9 mouse cellular contexts compared by ENCODE assay signal in genomic region chr17:34109038-34109805, GRCm38 (mm10). TPM values are rescaled to one million over a fixed set of nuclear protein-coding genes. Genes with fewer than 3 reads are reported as not detected.
DNase-seq lines count a peak whose midpoint lies in the region; ATAC-seq and TF ChIP-seq lines count a peak whose summit lies in the region.
"Had no signal": no experiment of that assay in that cellular context is flagged by ENCODE, and none has a peak within 500 bp of the region (broad histone marks: within the 10 kb centered on the region; RNA-seq: fewer than 3 reads in every experiment).

No protein-coding gene starts in this region.

- TF ChIP-seq CTCF in MEL (IDR thresholded peaks at IDR 0.05 in 2 of 3, conservative IDR thresholded peaks at IDR 0.05 in 1 of 3; ENCODE audit: control insufficient read depth in 1 of 3, insufficient read depth in 1 of 3, low read depth in 2 of 3, low read length in 3 of 3, poor library complexity in 1 of 3, severe bottlenecking in 1 of 3), result peak in 2 of 3 experiments; percentile 31 to 42; a peak in 4 of 6 replicates

- 77% methylated on average over 14 of the region's 14 CpGs for WGBS in kidney, embryonic 16.5 days
- whole genome bisulfite sequencing in forebrain, embryonic 13.5 days, result 73% methylated on average over 14 of the region's 14 CpGs
- WGBS in midbrain, embryonic 16.5 days, result 72% methylated on average over 14 of the region's 14 CpGs

- H3K79me2 ChIP-seq in MEL (ENCODE audit: control insufficient read depth, insufficient read depth, low read length, poor library complexity), result peaks cover 1% of the 10 kb centered on the region; the same call in 1 of the 2 replicates

- H3K4me2 ChIP-seq in kidney, embryonic 16.5 days (replicated peaks; ENCODE audit: low read depth, low read length), result no peak overlapping the region
- no peak overlapping the region for H3K4me2 ChIP-seq in forebrain, embryonic 13.5 days
- H3K4me2 ChIP-seq in midbrain, embryonic 16.5 days (ENCODE audit: low read length), result no peak overlapping the region

- H3K9me3 ChIP-seq in kidney, embryonic 16.5 days (ENCODE audit: low read length), result peaks cover 2% of the 10 kb centered on the region; the same call in 1 of the 2 replicates
- no peaks in the 10 kb centered on the region for H3K9me3 ChIP-seq in MEL (replicated peaks; ENCODE audit: insufficient read depth, low read length)
- no peaks in the 10 kb centered on the region for H3K9me3 ChIP-seq in forebrain, embryonic 13.5 days (replicated peaks)
- H3K9me3 ChIP-seq in midbrain, embryonic 16.5 days (replicated peaks; ENCODE audit: control insufficient read depth, low read length, poor library complexity, severe bottlenecking), result no peaks in the 10 kb centered on the region

- peaks cover 48% of the 10 kb centered on the region for H3K36me3 ChIP-seq in kidney, embryonic 16.5 days (ENCODE audit: insufficient read depth, low read length)
- H3K36me3 ChIP-seq in MEL (ENCODE audit: control insufficient read depth in 1 of 2, insufficient read depth in 2 of 2, low read length in 2 of 2), result peaks cover 3 to 19% of the 10 kb centered on the region in 2 experiments
- peaks cover 57% of the 10 kb centered on the region for H3K36me3 ChIP-seq in forebrain, embryonic 13.5 days (ENCODE audit: poor library complexity, severe bottlenecking)
- H3K36me3 ChIP-seq in midbrain, embryonic 16.5 days (ENCODE audit: control insufficient read depth, insufficient read depth, low read length), result peaks cover 34% of the 10 kb centered on the region

- no peak overlapping the region for H3K9ac ChIP-seq in kidney, embryonic 16.5 days (replicated peaks; ENCODE audit: low read length)
- no peak overlapping the region for H3K9ac ChIP-seq in MEL (ENCODE audit: control insufficient read depth, low read depth, low read length, poor library complexity, severe bottlenecking)
- H3K9ac ChIP-seq in forebrain, embryonic 13.5 days, result no peak overlapping the region
- H3K9ac ChIP-seq in midbrain, embryonic 16.5 days (ENCODE audit: low read depth, low read length), result no peak overlapping the region

- no peak for TF ChIP-seq RAD21 in MEL (IDR thresholded peaks at IDR 0.05; ENCODE audit: low read depth, low read length)

- no peak for TF ChIP-seq EP300 in MEL (IDR thresholded peaks at IDR 0.05; ENCODE audit: low read depth in 1 of 2, low read length in 2 of 2)

- no peaks in the 10 kb centered on the region for H3K27me3 ChIP-seq in kidney, embryonic 16.5 days (ENCODE audit: insufficient read depth, low read length)
- no peaks in the 10 kb centered on the region for H3K27me3 ChIP-seq in MEL (ENCODE audit: control insufficient read depth in 1 of 2, insufficient read depth in 2 of 2, low read length in 2 of 2)
- no peaks in the 10 kb centered on the region for H3K27me3 ChIP-seq in forebrain, embryonic 13.5 days
- no peaks in the 10 kb centered on the region for H3K27me3 ChIP-seq in midbrain, embryonic 16.5 days (ENCODE audit: control insufficient read depth, insufficient read depth, low read depth, low read length)

- no peak for TF ChIP-seq POLR2A in MEL (IDR thresholded peaks at IDR 0.05; ENCODE audit: control insufficient read depth in 1 of 2, insufficient read depth in 1 of 2, low read depth in 1 of 2, low read length in 2 of 2, poor library complexity in 1 of 2)

- intact Hi-C loops in left cerebral cortex, postnatal 4 days (cut with DNase I), result loop anchor here (10.0 kb wide), 1 partner anchor 56 kb away; no protein-coding TSS in a partner anchor
- intact Hi-C loops in gastrocnemius, postnatal 36 days (cut with DNase I), result no loop called here

- no peak for DNase-seq in kidney, postnatal 10 days
- DNase-seq in MEL (ENCODE audit: low read depth, low spot score), result peak; percentile 56
- no peak for DNase-seq in right cerebral cortex, postnatal 36 days (ENCODE audit: low spot score in 2 of 2)
- DNase-seq in left cerebral cortex, postnatal 4 days, result no peak
- DNase-seq in gastrocnemius, postnatal 36 days, result no peak
- DNase-seq: adrenal gland, postnatal 14 days had no signal

- no peak overlapping the region for H3K27ac ChIP-seq in kidney, embryonic 16.5 days (ENCODE audit: low read length)
- no peak overlapping the region for H3K27ac ChIP-seq in MEL (ENCODE audit: control insufficient read depth, low read depth, low read length)
- peak overlapping the region; percentile 57 for H3K27ac ChIP-seq in forebrain, embryonic 13.5 days
- H3K27ac ChIP-seq in midbrain, embryonic 16.5 days (ENCODE audit: low read length), result 0 out of 2 replicates have a peak overlapping the region, but pooled peaks have one; percentile 30

- no peak overlapping the region for H3K4me3 ChIP-seq in kidney, embryonic 16.5 days (ENCODE audit: low read length)
- no peak overlapping the region for H3K4me3 ChIP-seq in MEL (ENCODE audit: control insufficient read depth in 1 of 2, insufficient read depth in 1 of 2, low read depth in 2 of 2, low read length in 2 of 2)
- no peak overlapping the region; the same call in 1 of the 2 replicates for H3K4me3 ChIP-seq in forebrain, embryonic 13.5 days
- no peak overlapping the region for H3K4me3 ChIP-seq in midbrain, embryonic 16.5 days (ENCODE audit: low read depth, low read length)

- H3K4me1 ChIP-seq in kidney, embryonic 16.5 days (ENCODE audit: insufficient read depth, low read length), result no peaks in the 10 kb centered on the region; the same call in 1 of the 2 replicates
- no peaks in the 10 kb centered on the region for H3K4me1 ChIP-seq in MEL (ENCODE audit: control insufficient read depth in 1 of 2, insufficient read depth in 2 of 2, low read length in 2 of 2)
- peaks cover 14% of the 10 kb centered on the region; the same call in 1 of the 2 replicates for H3K4me1 ChIP-seq in forebrain, embryonic 13.5 days
- no peaks in the 10 kb centered on the region for H3K4me1 ChIP-seq in midbrain, embryonic 16.5 days (ENCODE audit: control insufficient read depth, insufficient read depth, low read length)

- ATAC-seq in kidney, embryonic 16.5 days (ENCODE audit: low FRiP score, low TSS enrichment), result peak; percentile 31; the same call in 1 of the 2 replicates
- ATAC-seq in forebrain, embryonic 13.5 days, result no peak
- ATAC-seq in midbrain, embryonic 16.5 days, result peak; percentile 37; the same call in 1 of the 2 replicates

TF ChIP-seq in MEL, 35 proteins besides CTCF, POLR2A, EP300 and RAD21:
- TF ChIP-seq ELF1 (IDR thresholded peaks at IDR 0.05; ENCODE audit: low read depth, low read length), result no peak
- peak; percentile 21; the same call in 1 of the 2 replicates for TF ChIP-seq SMC3 (IDR thresholded peaks at IDR 0.05; ENCODE audit: low read depth, low read length)
TF ChIP-seq in MEL: peak in this region for 1.

RNA-seq across cellular contexts. Expression of gene H2-DMa, which starts 10.1 kb away (rescaled TPM):
- polyA plus RNA-seq in kidney, embryonic 16.5 days (2015; fragmentation: Nextera tagmentation; extraction: Ambion mirVana), result 18.3 and 19.0 TPM in 2 replicates
- total RNA-seq in MEL (2012; rRNA removed), result 26.1 and 38.3 TPM in 2 replicates
- 10 to 100 TPM in 1 of 2 experiments, not detected in 1; 38.7 TPM for polyA plus RNA-seq in MEL (2012; ENCODE audit: insufficient read depth in 1 of 2, insufficient read length in 2 of 2, low read depth in 1 of 2, low replicate concordance in 2 of 2, missing spikeins in 1 of 2)
- 8.7 and 10.0 TPM in 2 replicates for polyA plus RNA-seq in forebrain, embryonic 13.5 days (2015; fragmentation: Nextera tagmentation; extraction: Ambion mirVana)
- polyA plus RNA-seq in midbrain, embryonic 16.5 days (2015; fragmentation: Nextera tagmentation; extraction: Ambion mirVana), result 22.5 and 22.7 TPM in 2 replicates
- total RNA-seq in left cerebral cortex, postnatal 4 days (2021), result 10 to 100 TPM; 19.5 to 20.5 TPM
- total RNA-seq in gastrocnemius, postnatal 36 days (2021), result 1 to 10 TPM; 3.6 to 4.9 TPM

RNA-seq across cellular contexts. Expression of gene Brd2, which starts 13.2 kb away (rescaled TPM):
- 117 and 134 TPM in 2 replicates for polyA plus RNA-seq in kidney, embryonic 16.5 days (2015; fragmentation: Nextera tagmentation; extraction: Ambion mirVana)
- total RNA-seq in MEL (2012; rRNA removed), result 97.2 and 99.5 TPM in 2 replicates
- 100 to 1,000 TPM; 189 to 252 TPM for polyA plus RNA-seq in MEL (2012; ENCODE audit: insufficient read depth in 1 of 2, insufficient read length in 2 of 2, low read depth in 1 of 2, low replicate concordance in 2 of 2, missing spikeins in 1 of 2)
- 124 and 125 TPM in 2 replicates for polyA plus RNA-seq in forebrain, embryonic 13.5 days (2015; fragmentation: Nextera tagmentation; extraction: Ambion mirVana)
- 117 and 126 TPM in 2 replicates for polyA plus RNA-seq in midbrain, embryonic 16.5 days (2015; fragmentation: Nextera tagmentation; extraction: Ambion mirVana)
- total RNA-seq in left cerebral cortex, postnatal 4 days (2021), result 100 to 1,000 TPM; 247 to 267 TPM
- total RNA-seq in gastrocnemius, postnatal 36 days (2021), result 10 to 100 TPM; 63.2 to 74.1 TPM

RNA-seq across cellular contexts. Expression of gene H2-Oa, which starts 17.1 kb away (rescaled TPM):
- 0.52 and 0.82 TPM in 2 replicates for polyA plus RNA-seq in kidney, embryonic 16.5 days (2015; fragmentation: Nextera tagmentation; extraction: Ambion mirVana)
- 2.2 and 2.6 TPM in 2 replicates for total RNA-seq in MEL (2012; rRNA removed)
- polyA plus RNA-seq in MEL (2012; ENCODE audit: insufficient read depth in 1 of 2, insufficient read length in 2 of 2, low read depth in 1 of 2, low replicate concordance in 2 of 2, missing spikeins in 1 of 2), result 1 to 10 TPM in 1 of 2 experiments, not detected in 1; 3.9 TPM
- polyA plus RNA-seq in forebrain, embryonic 13.5 days (2015; fragmentation: Nextera tagmentation; extraction: Ambion mirVana), result not detected in 2 replicates
- polyA plus RNA-seq in midbrain, embryonic 16.5 days (2015; fragmentation: Nextera tagmentation; extraction: Ambion mirVana), result 0.16 TPM in 1 of 2 replicates, not detected in the other
- not detected for total RNA-seq in left cerebral cortex, postnatal 4 days (2021)
- total RNA-seq in gastrocnemius, postnatal 36 days (2021), result not detected

RNA-seq across cellular contexts. Expression of gene H2-DMb2, which starts 33.9 kb away (rescaled TPM):
- polyA plus RNA-seq in kidney, embryonic 16.5 days (2015; fragmentation: Nextera tagmentation; extraction: Ambion mirVana), result 24.5 and 30.3 TPM in 2 replicates
- 0.77 and 0.82 TPM in 2 replicates for total RNA-seq in MEL (2012; rRNA removed)
- 1 to 10 TPM in 1 of 2 experiments, not detected in 1; 1.5 TPM for polyA plus RNA-seq in MEL (2012; ENCODE audit: insufficient read depth in 1 of 2, insufficient read length in 2 of 2, low read depth in 1 of 2, low replicate concordance in 2 of 2, missing spikeins in 1 of 2)
- polyA plus RNA-seq in forebrain, embryonic 13.5 days (2015; fragmentation: Nextera tagmentation; extraction: Ambion mirVana), result 0.20 TPM in 1 of 2 replicates, not detected in the other
- polyA plus RNA-seq in midbrain, embryonic 16.5 days (2015; fragmentation: Nextera tagmentation; extraction: Ambion mirVana), result 0.49 and 0.53 TPM in 2 replicates
- total RNA-seq in left cerebral cortex, postnatal 4 days (2021), result under 1 TPM; 0.34 to 0.40 TPM
- total RNA-seq in gastrocnemius, postnatal 36 days (2021), result under 1 TPM; 0.35 to 0.48 TPM

RNA-seq across cellular contexts. Expression of gene H2-DMb1, which starts 43.6 kb away (rescaled TPM):
- 7.2 and 8.6 TPM in 2 replicates for polyA plus RNA-seq in kidney, embryonic 16.5 days (2015; fragmentation: Nextera tagmentation; extraction: Ambion mirVana)
- total RNA-seq in MEL (2012; rRNA removed), result not detected in 2 replicates
- under 1 TPM in 1 of 2 experiments, not detected in 1; 0.67 TPM for polyA plus RNA-seq in MEL (2012; ENCODE audit: insufficient read depth in 1 of 2, insufficient read length in 2 of 2, low read depth in 1 of 2, low replicate concordance in 2 of 2, missing spikeins in 1 of 2)
- polyA plus RNA-seq in forebrain, embryonic 13.5 days (2015; fragmentation: Nextera tagmentation; extraction: Ambion mirVana), result 0.20 TPM in 1 of 2 replicates, not detected in the other
- 0.69 and 0.88 TPM in 2 replicates for polyA plus RNA-seq in midbrain, embryonic 16.5 days (2015; fragmentation: Nextera tagmentation; extraction: Ambion mirVana)
- total RNA-seq in left cerebral cortex, postnatal 4 days (2021), result under 1 TPM; 0.46 to 0.97 TPM
- total RNA-seq in gastrocnemius, postnatal 36 days (2021), result 1 to 10 TPM in 1 of 2 experiments, under 1 TPM in 1; 0.71 to 1.2 TPM

Comparison
In these comparisons a context has a peak if more than half of its experiments do, and no peak if none do; other contexts are left out.
1. H3K27ac ChIP-seq: peak in forebrain, embryonic 13.5 days (single experiment) and midbrain, embryonic 16.5 days (single experiment); none in kidney, embryonic 16.5 days (single experiment) and MEL (single experiment).